Mouse (Mus musculus): ENCODE measurements around the gene Anxa9.
A peak's percentile ranks its signal among the peaks of the same experiment; 100 is the strongest.

Anxa9 gene

DNA sequence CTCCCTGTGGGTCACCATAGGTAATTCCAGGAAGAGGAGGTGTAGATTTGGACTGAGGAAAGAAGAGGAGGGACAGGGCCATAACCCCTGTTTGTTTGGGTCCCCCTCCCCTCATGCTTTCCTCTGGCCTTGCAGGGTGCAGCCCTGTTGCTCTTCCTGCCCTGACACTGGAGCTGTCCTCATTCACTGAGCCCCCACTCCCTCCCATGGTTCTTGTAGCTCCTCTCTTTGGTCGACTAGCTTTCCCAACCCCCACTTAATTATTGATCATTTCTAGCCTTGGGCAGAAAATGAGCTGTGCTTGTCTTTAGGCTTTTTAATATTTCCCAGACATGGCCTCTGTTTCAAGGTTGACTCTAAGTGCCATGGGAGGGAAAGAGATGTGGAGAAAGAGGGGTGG lies 22.9 kb downstream of the Anxa9 start:
- DNase-seq (ENCODE audit: low spot score), result no peak

DNA sequence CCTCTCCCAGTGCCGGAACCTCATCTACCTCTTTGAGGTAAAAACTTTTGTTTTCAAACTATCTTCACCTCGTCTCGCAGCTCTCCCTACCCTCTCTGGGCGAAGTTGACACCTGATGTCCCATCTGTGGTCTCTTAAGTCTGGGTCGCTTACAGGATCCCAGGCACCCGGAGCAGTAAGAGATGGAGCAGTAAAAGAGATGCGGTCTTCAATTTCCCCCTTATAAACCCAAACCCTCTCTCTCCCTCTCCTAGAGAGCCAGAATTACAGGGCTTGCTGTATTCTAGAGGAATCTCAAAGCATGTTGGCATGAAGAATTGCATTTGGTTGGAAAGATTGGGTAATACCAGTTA lies 23.4 kb downstream of the Anxa9 start:
- no peak for DNase-seq (ENCODE audit: low spot score)

DNA sequence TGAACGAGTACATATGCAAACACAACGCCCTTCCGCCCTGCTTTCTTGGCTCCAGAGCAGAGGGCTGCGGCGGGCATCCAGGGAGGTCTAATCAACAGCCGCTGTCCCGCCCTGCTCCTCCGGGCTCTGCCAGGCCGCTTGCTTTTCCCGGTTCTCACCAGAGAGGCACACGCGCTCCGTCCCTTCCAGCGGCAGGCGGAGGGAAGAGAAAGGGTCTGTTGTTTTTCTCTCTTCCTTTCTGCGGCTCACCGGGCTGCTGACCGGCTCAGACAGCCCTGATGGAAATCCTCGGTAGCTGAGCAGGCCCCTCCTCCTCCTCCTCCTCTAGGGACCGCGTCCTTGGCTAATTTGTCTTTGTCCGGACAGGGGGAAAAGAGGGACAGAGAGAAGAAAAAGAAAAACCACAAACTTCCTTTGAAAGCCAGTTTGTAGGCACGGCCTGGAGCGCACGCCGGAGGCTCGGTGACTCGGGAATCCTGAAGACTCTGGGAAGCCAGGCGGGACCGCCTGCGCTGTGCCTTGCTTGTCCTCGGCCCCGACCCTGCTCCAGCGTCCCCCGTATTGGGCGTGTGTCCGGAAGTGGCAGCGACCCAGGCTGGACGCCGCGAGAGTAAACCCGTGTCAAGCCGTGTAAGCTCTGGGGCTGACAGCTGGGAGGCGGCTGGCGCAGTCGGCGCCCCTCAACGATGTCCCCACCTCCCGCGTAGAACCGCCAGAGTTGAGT lies 23.9 kb downstream of the Anxa9 start:
- peak; percentile 84 for DNase-seq (ENCODE audit: low spot score)

DNA sequence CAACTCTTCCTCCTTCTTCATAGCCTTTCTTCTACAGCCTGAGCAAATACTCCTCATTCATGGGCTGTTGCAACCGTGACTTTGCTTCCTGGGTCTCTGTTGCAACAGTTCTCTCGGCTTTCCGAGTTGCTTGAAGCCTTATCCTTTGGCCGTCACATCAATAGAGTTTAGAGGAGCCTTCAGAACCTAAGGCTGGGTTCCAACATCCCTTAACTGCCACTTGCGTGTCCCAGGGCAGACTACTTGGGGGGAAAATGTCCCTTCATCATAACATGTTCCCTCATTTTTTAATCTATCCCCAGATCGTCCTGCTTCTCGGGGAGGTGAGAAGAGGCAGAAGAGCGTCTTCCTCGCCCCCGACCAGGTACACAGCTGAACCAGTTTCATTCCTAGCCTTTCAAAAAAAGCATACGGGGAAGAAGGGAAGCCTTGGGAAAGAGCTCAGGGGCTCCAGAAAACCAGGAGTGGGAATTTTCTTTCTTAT lies 24.6 kb downstream of the Anxa9 start:
- peak; percentile 50 for DNase-seq (ENCODE audit: low spot score)

DNA sequence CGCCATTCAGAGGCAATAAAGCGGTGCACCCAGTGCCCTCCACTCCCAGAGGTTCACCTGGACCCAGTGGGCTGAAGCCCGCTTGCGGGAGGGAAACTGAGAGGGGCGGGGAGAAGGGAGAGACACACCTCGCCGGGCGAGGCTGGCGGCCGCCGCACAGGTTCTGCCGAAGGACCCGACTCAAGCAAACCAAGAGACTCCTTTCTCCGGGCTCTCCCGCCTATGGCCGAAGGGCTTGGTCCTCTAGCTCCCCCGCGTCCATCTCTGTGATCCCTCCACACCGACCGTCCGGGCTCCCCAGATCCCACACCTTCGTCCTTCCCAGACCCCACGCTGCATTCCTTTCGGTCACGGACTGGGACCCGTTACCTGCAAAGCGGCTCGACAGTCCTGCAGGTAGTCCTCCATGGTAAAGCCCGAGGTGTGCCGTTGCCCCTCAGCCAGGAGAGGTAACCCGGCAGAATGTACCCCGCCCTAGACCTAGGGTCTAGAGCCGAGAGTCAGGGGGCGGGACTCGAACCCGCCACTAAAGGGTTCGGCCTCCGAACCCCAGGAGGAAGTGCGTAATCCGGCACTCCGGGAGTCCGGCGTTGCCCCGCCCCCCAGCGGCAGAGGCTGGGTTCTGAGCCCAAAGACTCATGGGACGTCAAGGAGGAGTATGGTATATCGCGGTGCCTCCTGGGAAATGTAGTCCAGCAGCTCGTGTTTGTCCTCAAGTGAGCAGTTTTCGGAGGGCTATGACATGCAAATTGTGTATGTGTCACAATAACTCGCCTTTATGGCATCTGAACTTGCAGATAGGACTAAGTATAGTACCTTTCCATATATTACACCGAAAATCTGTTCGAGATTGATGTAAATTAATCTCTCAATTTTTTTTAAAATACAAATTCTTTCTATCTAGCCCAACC lies 25.5 kb downstream of the Anxa9 start, which contains the start of the genes Mindy1 and Prune1:
TSS of gene Mindy1 (plus strand) at position 130 of the 911 bp plus-strand sequence.
TSS of gene Prune1 (minus strand) at position 861 of the 911 bp plus-strand sequence.
- peak; percentile 99 for DNase-seq (ENCODE audit: low spot score)

DNA sequence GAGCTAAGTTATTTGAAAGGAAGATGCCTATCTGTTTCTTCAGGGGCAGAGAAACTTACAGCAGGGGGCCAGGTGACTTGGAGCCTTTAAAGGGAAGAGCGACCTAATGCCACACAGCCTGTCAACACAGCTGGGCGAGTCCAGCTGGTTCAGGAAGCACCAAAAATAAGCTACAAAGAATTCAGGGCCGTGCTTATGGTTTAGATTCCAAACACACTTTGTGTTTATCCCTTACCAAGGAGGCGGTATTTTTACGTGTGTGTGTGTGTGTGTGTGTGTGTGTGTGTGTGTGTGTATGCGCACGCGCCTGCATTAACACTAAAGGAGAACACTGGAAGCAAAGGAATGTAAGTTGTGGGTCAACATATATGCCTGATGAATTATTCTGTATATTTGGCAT lies 26.2 kb downstream of the Anxa9 start:
- peak; percentile 45 for DNase-seq (ENCODE audit: low spot score)

DNA sequence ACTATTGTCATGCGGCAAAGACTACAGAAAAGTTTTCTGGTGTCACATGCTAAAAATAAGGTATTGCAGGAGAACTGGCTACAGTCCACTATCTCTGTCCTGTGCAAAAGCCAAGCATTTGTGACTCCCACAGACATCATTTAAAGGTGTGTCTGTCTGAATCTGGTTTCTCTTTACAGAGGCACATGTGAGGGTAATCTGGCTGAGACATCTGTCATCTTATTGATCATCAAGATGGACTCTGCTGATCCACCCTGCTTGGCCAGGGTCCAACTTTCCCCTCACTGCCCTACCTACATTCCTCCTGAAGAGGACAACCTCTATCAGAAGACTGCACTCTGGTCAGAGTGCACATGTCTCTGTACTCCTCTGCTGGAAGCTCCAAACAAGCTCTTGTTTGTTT lies 29.8 kb downstream of the Anxa9 start:
- no peak for DNase-seq (ENCODE audit: low spot score)

DNA sequence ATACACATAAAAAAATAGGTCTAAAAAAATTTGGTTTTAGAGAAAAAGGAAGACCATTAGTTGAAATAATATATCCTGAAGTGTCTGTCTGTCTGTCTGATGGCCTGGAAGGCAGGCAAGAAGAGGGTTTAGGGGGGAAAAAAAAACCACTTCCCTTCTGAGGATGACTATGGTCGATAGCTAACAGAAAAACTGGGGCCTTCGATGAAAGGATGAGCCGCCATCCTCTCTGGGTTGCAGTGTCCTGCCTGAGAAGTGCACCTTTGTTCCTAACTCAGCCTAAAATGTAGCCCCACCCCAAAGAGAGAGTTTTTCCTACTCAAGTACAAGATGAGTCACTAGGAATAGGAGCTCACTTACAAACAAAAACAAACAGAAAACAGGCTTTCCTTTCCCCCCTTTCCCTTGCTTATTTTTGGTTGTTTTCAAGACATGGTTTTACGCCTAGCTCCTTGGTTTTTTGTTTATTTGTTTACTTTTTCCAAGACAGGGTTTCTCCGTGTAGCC lies 30.5 kb downstream of the Anxa9 start:
- DNase-seq (ENCODE audit: low spot score), result no peak

DNA sequence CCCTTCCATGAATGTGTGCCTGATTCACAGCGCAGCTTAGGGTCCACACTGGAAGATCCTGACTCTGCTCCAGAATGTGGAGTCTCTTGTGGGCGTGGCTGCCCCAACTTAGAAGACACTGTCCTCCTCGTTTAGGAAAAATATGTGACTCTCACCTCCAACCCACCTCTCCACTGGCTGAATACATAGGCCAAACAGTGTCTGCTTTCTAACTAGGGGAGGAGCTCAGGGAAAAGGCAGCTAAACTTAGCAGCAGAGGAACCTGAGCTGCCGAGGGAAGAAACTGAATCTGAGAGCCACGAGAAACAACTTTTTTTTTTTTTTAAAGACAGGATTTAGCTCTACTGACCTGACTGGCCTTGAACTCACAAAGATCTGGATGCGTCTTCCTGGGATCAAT lies 31.8 kb downstream of the Anxa9 start:
- DNase-seq (ENCODE audit: low spot score), result no peak

DNA sequence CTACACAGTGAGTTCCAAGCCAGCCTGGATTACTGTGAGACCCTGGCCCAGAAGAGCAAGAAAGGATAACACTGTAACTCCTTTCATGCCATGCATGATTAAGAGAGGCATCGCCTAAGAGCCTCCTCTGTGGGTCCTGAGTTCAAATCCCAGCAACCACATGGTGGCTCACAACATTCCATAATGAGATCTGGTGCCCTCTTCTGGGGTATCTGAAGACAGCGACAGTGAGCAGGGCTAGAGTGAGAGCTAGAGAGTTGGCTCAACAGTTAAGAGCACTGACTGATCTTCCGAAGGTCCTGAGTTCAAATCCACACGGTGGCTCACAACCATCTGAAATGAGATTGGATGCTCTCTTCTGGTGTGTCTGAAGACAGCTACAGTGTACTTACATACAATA lies 32.5 kb downstream of the Anxa9 start:
- DNase-seq (ENCODE audit: low spot score), result no peak

DNA sequence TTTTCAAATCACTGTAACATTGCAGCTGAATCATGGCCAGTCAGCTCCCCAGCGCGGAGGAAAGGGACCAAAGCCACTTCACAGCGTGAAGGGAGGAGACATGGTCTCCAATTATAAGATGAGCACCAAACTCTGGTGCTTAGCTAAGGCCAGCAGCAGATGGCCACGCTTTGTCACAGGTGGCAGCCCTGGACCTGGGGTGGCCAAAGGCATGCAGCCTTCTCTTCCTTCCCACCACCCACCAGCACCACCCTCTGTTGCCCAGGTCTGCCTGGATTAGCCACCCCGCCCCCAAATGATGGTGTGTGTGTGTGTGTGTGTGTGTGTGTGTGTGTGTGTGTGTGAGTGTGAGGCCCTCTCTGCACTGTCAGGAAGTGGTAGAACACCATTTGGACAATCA lies 33.5 kb downstream of the Anxa9 start:
- DNase-seq (ENCODE audit: low spot score), result no peak

DNA sequence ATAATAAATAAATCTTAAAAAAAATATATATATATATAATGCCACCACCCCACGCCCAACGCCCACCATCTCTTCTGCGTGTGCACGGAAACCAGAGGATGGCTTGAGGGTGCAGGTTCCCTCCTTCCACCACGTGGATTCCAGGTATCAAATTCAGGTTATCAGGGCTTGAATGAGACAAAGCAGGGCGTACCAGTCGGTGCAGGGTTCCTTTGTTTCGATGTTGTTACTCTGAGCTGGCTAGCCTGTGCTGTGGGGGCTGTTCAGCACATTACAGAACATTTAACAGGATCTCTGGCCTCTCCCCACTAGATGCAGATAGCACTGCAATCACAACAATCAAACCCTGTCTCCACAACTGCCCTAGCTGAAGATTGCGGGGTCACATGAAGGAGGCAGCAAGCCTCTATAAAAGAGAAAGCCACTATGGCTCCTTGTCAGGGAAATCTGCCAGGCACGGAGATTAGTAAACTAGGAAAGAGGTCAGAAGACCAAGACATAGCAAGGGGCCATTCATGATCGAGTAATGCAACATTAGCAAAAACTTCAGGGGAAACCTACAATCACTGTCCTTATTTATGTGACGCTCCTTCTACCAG lies 36.1 kb downstream of the Anxa9 start:
- no peak for DNase-seq (ENCODE audit: low spot score)

DNA sequence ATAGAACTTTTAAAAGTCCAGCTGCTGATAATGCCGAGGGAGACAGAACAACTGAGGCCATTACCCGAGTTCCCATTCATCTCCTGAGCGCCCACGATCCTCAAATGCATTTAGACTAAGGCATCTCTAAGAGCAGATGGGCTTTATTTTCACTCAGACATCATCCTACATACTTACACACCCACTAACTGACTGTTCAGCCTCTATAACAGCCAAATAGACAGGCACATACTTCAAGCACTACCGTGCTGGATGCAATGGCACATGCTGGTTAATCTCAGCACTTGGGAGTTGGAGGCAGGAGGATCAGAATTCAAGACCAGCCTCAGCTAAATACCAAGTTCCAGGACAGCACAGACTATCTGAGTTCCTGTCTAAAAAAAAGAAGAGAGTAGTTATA lies 37.2 kb downstream of the Anxa9 start:
- no peak for DNase-seq (ENCODE audit: low spot score)

DNA sequence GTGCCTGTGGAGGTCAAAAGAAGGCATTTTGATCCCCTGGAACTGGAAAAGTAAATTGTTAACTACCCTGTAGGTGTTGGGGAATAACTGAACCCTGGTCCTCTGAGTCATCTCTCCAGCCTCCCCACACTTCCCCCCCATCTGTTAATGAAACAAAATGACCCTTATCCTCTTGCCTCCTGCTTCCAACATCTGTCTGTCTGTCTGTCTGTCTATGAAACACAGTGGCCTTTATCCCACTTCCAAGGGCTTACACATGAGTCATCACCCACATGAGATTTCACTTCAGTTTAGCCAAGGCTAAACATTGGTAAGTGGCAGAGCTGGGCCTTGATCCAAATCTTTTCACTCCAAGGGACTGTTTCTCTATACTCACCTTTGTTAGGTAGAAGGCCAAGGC lies 39.1 kb downstream of the Anxa9 start:
- DNase-seq (ENCODE audit: low spot score), result no peak

DNA sequence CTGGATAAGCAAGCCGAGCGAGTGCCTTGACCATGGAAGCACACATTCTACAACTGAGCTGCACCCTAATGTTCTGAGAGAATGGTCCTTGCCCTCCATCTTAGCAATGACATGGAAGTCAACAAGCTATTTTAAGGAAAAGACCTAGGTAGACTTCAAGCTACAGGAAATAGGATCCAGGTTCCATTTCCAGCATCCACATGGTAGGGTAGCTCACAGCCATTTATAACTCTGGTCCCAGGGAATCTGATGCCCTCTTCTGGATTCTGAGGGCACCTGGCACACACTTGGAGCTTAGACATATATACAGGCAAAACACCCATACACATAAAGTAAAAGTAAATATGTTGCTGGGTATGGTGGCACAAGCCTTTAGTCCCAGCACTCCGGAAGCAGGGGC lies 40.9 kb downstream of the Anxa9 start:
- DNase-seq (ENCODE audit: low spot score), result no peak

DNA sequence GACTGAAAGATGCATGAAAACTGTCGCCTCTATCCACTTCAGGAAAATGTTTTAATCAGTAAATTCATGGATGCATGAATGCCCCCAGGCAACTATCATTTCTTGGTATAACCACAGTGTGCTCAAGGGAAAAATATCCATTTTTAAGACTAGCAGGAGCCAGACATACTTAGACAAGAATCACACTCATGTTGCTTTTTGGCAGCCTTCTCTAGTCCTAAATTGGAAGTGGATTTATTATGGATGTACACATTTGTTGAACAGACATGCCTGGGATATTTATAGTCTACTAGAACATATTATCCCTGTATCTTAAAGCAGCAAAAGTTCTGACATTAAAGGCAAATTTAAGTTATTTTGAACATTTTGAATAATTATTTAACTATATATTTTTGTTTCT lies 42.3 kb downstream of the Anxa9 start:
- no peak for DNase-seq (ENCODE audit: low spot score)

DNA sequence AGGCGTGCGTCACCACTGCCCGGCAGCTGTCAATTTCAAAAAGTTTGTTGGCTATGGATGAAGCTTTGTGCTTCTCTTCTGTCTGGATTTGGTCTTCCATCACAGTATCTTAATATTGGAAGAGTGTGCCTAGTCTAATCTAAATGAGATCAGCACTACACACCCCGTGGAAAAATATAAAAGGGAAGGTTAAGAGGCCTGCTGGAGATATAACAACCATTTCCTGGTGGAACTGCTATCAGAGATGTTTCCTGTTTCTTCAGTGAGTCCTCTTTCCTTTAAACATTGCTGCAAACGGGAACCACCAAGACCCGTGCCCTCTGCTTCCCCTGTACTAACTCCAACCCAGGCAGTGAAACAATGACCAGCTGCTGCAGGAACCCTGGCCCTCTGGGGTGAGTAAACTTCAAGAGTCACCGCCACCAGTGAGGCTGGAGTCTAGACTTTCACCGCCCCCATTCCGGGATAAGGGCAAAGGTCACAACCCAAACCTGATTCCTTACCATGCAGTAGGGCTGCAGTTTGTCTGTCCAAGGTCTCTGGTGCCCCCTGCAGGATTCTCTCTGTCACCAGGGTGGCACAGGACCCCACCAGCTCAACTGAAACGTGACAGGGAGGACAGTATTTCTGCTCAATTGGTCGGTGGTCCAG lies 43.8 kb downstream of the Anxa9 start:
- DNase-seq (ENCODE audit: low spot score), result peak; percentile 88

DNA sequence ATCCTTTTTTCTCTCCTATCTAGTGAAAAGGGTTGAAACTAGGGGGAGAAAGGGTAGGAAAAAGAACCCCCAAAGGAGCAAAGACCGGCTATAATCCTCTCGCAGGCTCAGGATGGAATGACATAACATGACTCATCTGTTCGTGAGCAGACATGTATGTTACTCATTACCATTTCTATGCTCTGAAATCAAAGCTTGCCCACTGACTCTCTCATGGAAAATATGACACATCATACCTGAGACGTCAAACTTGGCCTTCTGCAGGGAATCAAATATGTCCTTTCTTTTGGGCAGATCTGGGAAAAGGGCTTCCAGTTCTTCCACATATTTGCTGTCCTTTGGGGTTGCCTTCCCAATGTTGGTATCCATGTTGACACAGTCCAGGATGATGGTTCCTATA lies 45.0 kb downstream of the Anxa9 start:
- no peak for DNase-seq (ENCODE audit: low spot score)

DNA sequence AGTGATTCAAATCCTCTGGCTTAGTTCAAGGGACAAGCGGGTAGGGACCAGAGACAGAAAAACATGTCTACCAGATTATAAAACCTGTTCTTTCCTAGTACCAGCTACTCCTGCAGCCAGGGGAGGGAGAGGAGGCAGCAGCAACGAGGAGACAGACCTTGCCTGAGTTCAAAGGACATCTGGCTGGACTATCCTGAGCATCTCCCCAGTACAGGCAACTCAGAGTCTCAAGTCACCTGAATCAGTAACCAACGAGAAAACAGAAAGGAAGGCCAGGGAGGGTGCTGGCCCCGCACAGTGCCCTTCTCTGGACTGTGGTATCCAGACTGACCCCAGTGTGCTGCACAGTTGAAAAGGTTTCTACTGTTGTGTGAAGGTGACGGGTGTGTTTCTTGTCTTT lies 50.0 kb downstream of the Anxa9 start:
- DNase-seq (ENCODE audit: low spot score), result no peak

DNA sequence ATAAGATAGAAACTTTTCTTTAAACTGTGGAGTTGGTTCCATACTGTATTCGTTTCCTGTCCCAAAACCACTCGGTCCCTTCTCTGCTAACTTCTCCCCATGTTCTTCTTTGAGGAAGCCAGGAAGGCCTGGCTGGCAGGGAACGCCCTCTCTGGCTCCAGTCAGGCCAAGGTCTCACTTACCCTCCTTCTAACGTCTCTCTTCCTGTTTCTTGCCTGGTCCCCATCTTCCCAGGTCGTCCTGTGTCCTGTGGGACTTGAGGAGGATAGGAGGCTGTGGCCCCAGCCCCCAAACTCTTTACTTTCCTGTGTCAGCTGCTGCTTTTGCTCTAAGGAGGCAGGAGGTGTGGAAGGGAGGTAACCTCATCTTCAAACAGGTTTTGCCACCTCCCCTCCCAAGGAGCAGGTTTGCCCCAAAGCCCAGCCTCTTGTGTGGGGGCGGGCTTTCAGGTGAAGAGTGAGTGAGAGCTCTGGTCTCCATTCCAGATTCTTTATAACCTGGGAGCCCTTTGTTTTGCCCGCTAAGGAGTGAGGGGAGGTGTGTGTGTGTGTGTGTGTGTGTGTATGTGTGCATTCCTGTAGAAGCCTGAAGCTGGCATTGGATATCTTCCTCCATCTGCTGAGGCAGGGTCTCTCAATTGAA lies 56.1 kb downstream of the Anxa9 start, which contains the start of gene Bnipl:
TSS of gene Bnipl (minus strand) at position 411 of the 642 bp plus-strand sequence.
- DNase-seq (ENCODE audit: low spot score), result no peak

DNA sequence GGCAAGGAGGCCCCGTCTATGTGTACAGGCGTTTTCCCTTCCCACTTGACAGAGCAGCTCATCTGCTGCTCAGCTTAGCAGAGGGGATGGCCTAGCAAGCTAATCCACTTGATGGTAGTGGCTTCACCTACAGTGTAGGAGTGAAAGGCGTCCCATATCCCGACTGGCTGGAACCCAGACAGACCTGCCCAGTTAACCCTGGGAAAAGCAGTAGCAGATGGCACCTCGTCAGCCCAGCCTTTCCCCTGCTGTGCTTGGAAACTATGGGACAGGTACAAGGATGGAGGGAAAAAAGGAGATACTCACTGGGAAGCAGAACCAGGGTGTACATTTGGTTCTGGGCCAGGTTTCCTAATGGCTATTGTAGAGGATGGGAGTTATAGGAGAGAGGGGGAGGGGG lies 56.6 kb downstream of the Anxa9 start:
- DNase-seq (ENCODE audit: low spot score), result no peak

Data from embryo, embryonic 10.5 days (tissue).